Mouse (Mus musculus) embryonic fibroblast, embryonic 13.5 days (primary cell): ENCODE measurements around the gene Pecam1.

Experiments
- CTCF ChIP-seq: IDR thresholded peaks from 2 replicates; pipeline ENCODE4 v1.5.1; 2011; ENCODE audit warnings: mild to moderate bottlenecking, control low read depth, low read length, moderate library complexity, borderline replicate concordance; ENCODE audit not compliant: insufficient read depth
- POLR2A ChIP-seq: IDR thresholded peaks from 2 replicates; pipeline ENCODE4 v1.6.1; 2011; ENCODE audit warnings: low read depth, mild to moderate bottlenecking, control low read depth, low read length, moderate library complexity

- TF ChIP-seq CTCF (no peak), POLR2A (no peak)
Measured at GRCm38 (mm10) chr11:106742388-106742841, 8.0 kb downstream of the Pecam1 start.
